Mouse (Mus musculus) erythroblast, embryonic 14.5 days (primary cell): ENCODE measurements around the gene Ankrd39.

Experiments
- GATA1 ChIP-seq: IDR thresholded peaks from 2 replicates; pipeline ENCODE4 v1.6.1; 2012; ENCODE audit warnings: low read length, inconsistent platforms, mixed read lengths
- TAL1 ChIP-seq: IDR thresholded peaks from 3 replicates; pipeline ENCODE4 v1.6.1; 2012; ENCODE audit warnings: low read length, inconsistent platforms, mixed read lengths

DNA sequence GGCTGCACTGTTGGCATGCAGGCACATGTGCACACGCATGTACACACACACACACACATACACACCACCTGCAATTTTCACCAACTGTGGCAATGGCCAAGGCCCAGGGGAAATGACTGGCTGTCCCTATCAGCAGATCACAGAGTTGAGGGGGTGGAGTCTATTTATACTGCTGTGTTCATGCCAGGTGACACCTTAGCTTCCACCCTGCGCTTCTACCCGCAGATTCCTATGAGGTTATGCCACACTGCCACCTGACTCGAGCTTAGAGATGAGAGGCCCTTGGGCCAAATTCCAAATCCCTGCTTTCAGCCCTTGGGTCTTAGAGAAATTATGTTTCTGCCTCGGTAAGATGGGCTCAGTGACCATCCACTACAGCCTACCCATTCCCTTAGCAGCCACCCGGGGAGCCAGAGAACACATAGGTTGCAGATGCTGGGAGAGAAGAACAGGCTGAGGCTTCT is 12.6 kb downstream of the Ankrd39 start:
- no peak for TF ChIP-seq GATA1
- no peak for TF ChIP-seq TAL1
